Mouse (Mus musculus): ENCODE results near the gene Hspb6. TPM values are rescaled to one million over a fixed set of nuclear protein-coding genes. Genes with fewer than 3 reads are reported as not detected.

The Hspb6 gene
- 5.4 and 6.0 TPM in 2 replicates for polyA plus RNA-seq (2016; fragmentation: Nextera tagmentation; extraction: Ambion mirVana)

- H3K36me3 ChIP-seq = peaks cover 29% of the 10 kb centered on the region
- H3K4me1 ChIP-seq = peaks cover 15% of the 10 kb centered on the region
- H3K9me3 ChIP-seq = no peaks in the 10 kb centered on the region
- H3K4me3 ChIP-seq = peak within 1 kb of the TSS; percentile 62
- peak within 1 kb of the TSS; percentile 62; the same call in 1 of the 2 replicates for H3K27ac ChIP-seq
- peak within 1 kb of the TSS; percentile 57 for H3K9ac ChIP-seq
- peak; percentile 97 for ATAC-seq (ENCODE audit: low FRiP score, low read depth)
- WGBS = 2% methylated on average over 44 of the region's 44 CpGs
- peak within 1 kb of the TSS; percentile 88 for H3K4me2 ChIP-seq (replicated peaks)
- H3K27me3 ChIP-seq (replicated peaks) = no peaks in the 10 kb centered on the region
Observed at GRCm38 (mm10) chr7:30552102-30553020, at the start of gene Hspb6, which contains the start of gene Proser3. Gene Hspb6 (plus strand): TSS chr7:30552178. Gene Proser3 (minus strand): TSS chr7:30552299.

DNA sequence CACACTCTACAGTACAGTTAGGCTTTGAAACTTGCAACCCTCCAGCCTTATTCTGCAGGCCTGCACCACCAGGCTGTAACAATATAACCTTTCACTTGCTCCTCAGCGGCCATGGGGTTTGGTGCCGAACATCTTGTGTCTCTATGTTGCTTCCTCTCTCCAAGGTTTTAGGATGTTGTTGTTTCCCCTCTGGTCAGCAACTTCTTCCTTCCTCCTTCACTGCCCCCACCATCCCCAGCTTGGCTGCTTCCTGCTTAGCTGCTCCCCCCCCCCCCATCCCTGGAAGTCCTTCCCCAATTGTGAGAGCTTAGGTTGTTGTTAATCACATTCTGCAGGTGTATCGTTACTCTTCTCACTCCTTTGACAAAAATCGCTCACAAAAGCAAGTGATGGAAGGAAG is 43.9 kb upstream of the Hspb6 start:
- H3K4me3 ChIP-seq = no peak overlapping the region
- H3K4me1 ChIP-seq = no peaks in the 10 kb centered on the region
- ATAC-seq (ENCODE audit: low FRiP score, low read depth) = no peak
- H3K4me2 ChIP-seq (replicated peaks) = no peak overlapping the region
- H3K36me3 ChIP-seq = no peaks in the 10 kb centered on the region
- H3K27ac ChIP-seq = no peak overlapping the region
- H3K9me3 ChIP-seq = no peaks in the 10 kb centered on the region
- 79% methylated on average over 4 of the region's 4 CpGs for WGBS
- H3K27me3 ChIP-seq (replicated peaks) = no peaks in the 10 kb centered on the region
- no peak overlapping the region for H3K9ac ChIP-seq

DNA sequence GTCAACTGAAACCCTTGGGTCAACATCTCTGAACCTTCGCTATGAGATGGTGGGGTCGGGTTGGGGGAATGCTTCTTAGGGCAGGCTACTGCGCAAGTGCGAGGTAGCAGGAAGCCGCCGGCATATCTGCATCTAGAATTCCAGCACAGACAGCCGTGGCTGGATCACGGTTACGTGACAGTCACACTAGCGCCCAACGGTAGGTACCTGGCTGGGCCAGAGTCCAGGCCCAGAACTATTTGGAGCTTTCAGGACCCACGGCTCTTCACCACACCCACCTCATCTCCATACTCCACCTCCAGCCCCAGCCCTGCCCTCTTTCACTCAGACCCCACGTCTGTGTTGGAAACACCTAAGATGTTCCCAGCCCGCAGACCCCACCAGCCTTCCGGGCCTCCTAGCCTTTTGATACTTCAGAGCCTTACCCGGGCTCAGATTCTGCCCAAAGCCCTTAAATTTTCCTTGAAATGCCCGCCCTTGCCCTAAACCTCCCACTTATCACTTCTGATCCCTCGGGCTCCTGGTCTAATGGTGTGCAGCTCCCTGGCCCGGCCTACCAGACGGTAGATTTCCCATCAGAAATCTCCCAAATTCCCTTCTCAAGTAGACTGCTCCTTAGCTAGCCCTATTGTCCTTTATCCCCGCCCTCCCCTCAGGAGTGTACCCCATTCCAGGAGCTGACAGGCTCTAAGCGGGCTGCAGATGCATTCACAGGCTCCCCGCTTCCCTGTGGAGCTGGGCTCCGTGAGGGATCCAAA is 36.8 kb upstream of the Hspb6 start:
- WGBS = 62% methylated on average over 24 of the region's 24 CpGs
- Histone ChIP-seq H3K27me3 (replicated peaks) (peaks cover 5% of the 10 kb centered on the region; the same call in 1 of the 2 replicates), H3K27ac (no peak overlapping the region), H3K36me3 (no peaks in the 10 kb centered on the region), H3K4me3 (no peak overlapping the region), H3K4me1 (no peaks in the 10 kb centered on the region), H3K9ac (no peak overlapping the region), H3K9me3 (no peaks in the 10 kb centered on the region), H3K4me2 (replicated peaks) (no peak overlapping the region)
- no peak for ATAC-seq (ENCODE audit: low FRiP score, low read depth)

DNA sequence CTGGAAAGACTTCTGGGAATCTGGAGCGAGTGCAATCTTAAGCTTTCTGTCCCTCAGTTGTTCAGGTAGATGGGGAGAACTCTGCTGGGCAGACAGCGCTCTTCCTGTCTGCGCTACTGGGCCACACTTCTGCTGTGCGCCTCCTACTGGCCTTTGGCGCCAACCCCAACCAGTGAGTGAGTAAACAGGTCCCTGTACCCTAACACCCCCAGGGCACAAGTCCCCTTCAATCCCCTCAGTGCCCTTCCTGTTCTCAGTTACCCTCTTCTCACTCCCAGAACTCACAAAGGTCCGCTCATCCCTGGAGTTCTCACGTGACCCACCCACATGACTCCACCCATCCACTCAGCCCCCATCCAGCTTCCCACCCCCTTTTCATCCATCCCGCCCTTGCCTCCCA is 33.7 kb upstream of the Hspb6 start:
- H3K4me3 ChIP-seq = no peak overlapping the region
- WGBS = 47% methylated on average over 8 of the region's 8 CpGs

GRCm38 (mm10) chr7:30520396-30520795 is 31.6 kb upstream of the Hspb6 start:
- H3K9ac ChIP-seq = no peak overlapping the region
- H3K36me3 ChIP-seq = peaks cover 33% of the 10 kb centered on the region
- H3K4me3 ChIP-seq = no peak overlapping the region
- peaks cover 5% of the 10 kb centered on the region; the same call in 1 of the 2 replicates for H3K4me1 ChIP-seq
- WGBS = 72% methylated on average over 4 of the region's 4 CpGs
- no peak overlapping the region for H3K4me2 ChIP-seq (replicated peaks)
- no peaks in the 10 kb centered on the region for H3K9me3 ChIP-seq
- no peak for ATAC-seq (ENCODE audit: low FRiP score, low read depth)
- peaks cover 4% of the 10 kb centered on the region; the same call in 1 of the 2 replicates for H3K27me3 ChIP-seq (replicated peaks)
- no peak overlapping the region for H3K27ac ChIP-seq

More for the DNA sequence above, 33.7 kb upstream of the Hspb6 start:
- Histone ChIP-seq H3K9me3 (no peaks in the 10 kb centered on the region), H3K27me3 (replicated peaks) (peaks cover 5% of the 10 kb centered on the region; the same call in 1 of the 2 replicates), H3K9ac (no peak overlapping the region), H3K4me1 (no peaks in the 10 kb centered on the region), H3K27ac (no peak overlapping the region), H3K4me2 (replicated peaks) (no peak overlapping the region), H3K36me3 (peaks cover 13% of the 10 kb centered on the region)
- no peak for ATAC-seq (ENCODE audit: low FRiP score, low read depth)

GRCm38 (mm10) chr7:30520856-30521255 is 31.1 kb upstream of the Hspb6 start:
- no peak overlapping the region for H3K4me3 ChIP-seq
- no peaks in the 10 kb centered on the region for H3K9me3 ChIP-seq
- H3K27me3 ChIP-seq (replicated peaks) = no peaks in the 10 kb centered on the region
- H3K9ac ChIP-seq = no peak overlapping the region
- peaks cover 5% of the 10 kb centered on the region; the same call in 1 of the 2 replicates for H3K4me1 ChIP-seq
- H3K4me2 ChIP-seq (replicated peaks) = no peak overlapping the region
- WGBS = 81% methylated on average over 5 of the region's 5 CpGs
- ATAC-seq (ENCODE audit: low FRiP score, low read depth) = no peak
- 0 out of 2 replicates have a peak overlapping the region, but pooled peaks have one; percentile 27 for H3K27ac ChIP-seq
- peaks cover 38% of the 10 kb centered on the region for H3K36me3 ChIP-seq

GRCm38 (mm10) chr7:30522871-30523270 is 29.1 kb upstream of the Hspb6 start:
- Histone ChIP-seq H3K4me2 (replicated peaks) (no peak overlapping the region), H3K4me1 (peaks cover 14% of the 10 kb centered on the region), H3K36me3 (peaks cover 58% of the 10 kb centered on the region), H3K27me3 (replicated peaks) (no peaks in the 10 kb centered on the region), H3K27ac (no peak overlapping the region), H3K4me3 (no peak overlapping the region), H3K9me3 (no peaks in the 10 kb centered on the region), H3K9ac (no peak overlapping the region)
- no peak for ATAC-seq (ENCODE audit: low FRiP score, low read depth)
- 77% methylated on average over 10 of the region's 10 CpGs for WGBS

GRCm38 (mm10) chr7:30524487-30524886 is 27.5 kb upstream of the Hspb6 start:
- no peak overlapping the region for H3K4me3 ChIP-seq
- no peaks in the 10 kb centered on the region for H3K27me3 ChIP-seq (replicated peaks)
- H3K9me3 ChIP-seq = no peaks in the 10 kb centered on the region
- H3K9ac ChIP-seq = no peak overlapping the region
- WGBS = 84% methylated on average over 6 of the region's 6 CpGs
- H3K4me2 ChIP-seq (replicated peaks) = no peak overlapping the region
- peaks cover 14% of the 10 kb centered on the region for H3K4me1 ChIP-seq
- H3K27ac ChIP-seq = no peak overlapping the region
- peaks cover 74% of the 10 kb centered on the region for H3K36me3 ChIP-seq
- no peak for ATAC-seq (ENCODE audit: low FRiP score, low read depth)

DNA sequence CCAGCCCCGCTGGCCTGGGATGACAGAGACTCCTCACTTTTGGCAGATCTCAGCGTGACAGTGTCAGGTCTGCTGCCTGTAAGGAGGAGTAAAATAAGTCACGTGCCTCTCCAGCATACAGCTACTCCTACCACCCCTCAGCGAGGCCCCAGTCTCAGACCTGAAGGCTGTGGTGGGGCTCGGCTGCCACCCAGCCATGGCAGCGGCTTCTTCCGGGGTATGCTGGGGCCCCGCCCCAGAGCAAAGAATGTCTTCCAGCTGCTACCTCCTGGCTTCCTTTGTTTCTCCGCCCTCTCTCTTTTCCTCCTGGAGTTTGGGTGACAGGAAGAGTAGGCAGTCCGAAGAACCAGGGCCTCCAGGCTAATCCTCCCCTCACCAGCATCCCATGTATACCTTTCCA is 26.0 kb upstream of the Hspb6 start:
- Histone ChIP-seq H3K9ac (peak overlapping the region; percentile 26; the same call in 1 of the 2 replicates), H3K9me3 (no peaks in the 10 kb centered on the region), H3K4me3 (no peak overlapping the region), H3K27me3 (replicated peaks) (no peaks in the 10 kb centered on the region), H3K27ac (no peak overlapping the region), H3K36me3 (peaks cover 89% of the 10 kb centered on the region), H3K4me2 (replicated peaks) (0 out of 2 replicates have a peak overlapping the region, but pooled peaks have one; percentile 12), H3K4me1 (peaks cover 14% of the 10 kb centered on the region)
- WGBS = 32% methylated on average over 10 of the region's 10 CpGs
- no peak for ATAC-seq (ENCODE audit: low FRiP score, low read depth)

DNA sequence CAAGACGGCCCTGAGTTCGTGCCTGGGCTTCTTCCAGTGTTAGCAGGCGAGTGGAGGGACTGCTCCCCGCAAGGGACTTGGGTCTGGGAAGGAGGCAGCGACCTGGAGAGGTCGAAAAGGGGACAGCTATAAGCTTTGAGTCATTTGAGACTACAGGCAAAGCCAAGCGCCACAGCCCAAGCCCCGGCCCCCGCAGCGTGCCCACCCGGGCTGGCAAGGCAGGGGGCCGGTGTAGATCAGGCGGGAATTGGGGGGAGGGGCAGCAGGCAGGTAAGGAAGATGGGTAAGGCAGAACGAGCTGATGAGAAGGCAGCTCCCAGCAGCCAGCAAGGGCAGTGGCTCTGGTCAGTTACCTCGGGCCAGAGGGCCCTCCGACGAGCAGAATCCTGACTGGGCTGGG is 25.6 kb upstream of the Hspb6 start:
- ATAC-seq (ENCODE audit: low FRiP score, low read depth) = no peak
- Histone ChIP-seq H3K4me2 (replicated peaks) (0 out of 2 replicates have a peak overlapping the region, but pooled peaks have one; percentile 12), H3K27ac (no peak overlapping the region), H3K9me3 (no peaks in the 10 kb centered on the region), H3K4me1 (peaks cover 17% of the 10 kb centered on the region), H3K27me3 (replicated peaks) (no peaks in the 10 kb centered on the region), H3K4me3 (no peak overlapping the region), H3K36me3 (peaks cover 93% of the 10 kb centered on the region), H3K9ac (peak overlapping the region; percentile 26; the same call in 1 of the 2 replicates)
- 27% methylated on average over 17 of the region's 17 CpGs for WGBS

GRCm38 (mm10) chr7:30526981-30527380 is 25.0 kb upstream of the Hspb6 start:
- Histone ChIP-seq H3K4me1 (peaks cover 23% of the 10 kb centered on the region), H3K9ac (0 out of 2 replicates have a peak overlapping the region, but pooled peaks have one; percentile 26)

More at GRCm38 (mm10) chr7:30526981-30527380, 25.0 kb upstream of the Hspb6 start:
- ATAC-seq (ENCODE audit: low FRiP score, low read depth) = peak; percentile 36; the same call in 1 of the 2 replicates
- no peaks in the 10 kb centered on the region for H3K27me3 ChIP-seq (replicated peaks)
- H3K4me3 ChIP-seq = no peak overlapping the region
- H3K4me2 ChIP-seq (replicated peaks) = 0 out of 2 replicates have a peak overlapping the region, but pooled peaks have one; percentile 12
- peaks cover 99% of the 10 kb centered on the region for H3K36me3 ChIP-seq
- H3K27ac ChIP-seq = no peak overlapping the region
- WGBS = 76% methylated on average over 14 of the region's 14 CpGs
- no peaks in the 10 kb centered on the region for H3K9me3 ChIP-seq

Measured in neural tube, embryonic 12.5 days (tissue).